Mouse (Mus musculus) adrenal gland, postnatal 36 days (tissue): Measurements from ENCODE around the gene Il22. TPM values are rescaled to one million over a fixed set of nuclear protein-coding genes. Genes with fewer than 3 reads are reported as not detected.
"Not testable (repeated sequence)": the region's sequence is repeated elsewhere in the genome, so short reads cannot be mapped to it uniquely, and the experiment has no call there.

Experiments
- DNase-seq, 2 experiments: peaks; one replicate each; pipeline ENCODE4 v3.0.0; 2021; ENCODE audit warnings: mixed read lengths in 1 of 2
- long read RNA-seq, 2 experiments: library from polyadenylated mRNA; stranded (forward); transcript quantifications; one replicate each; pipeline ENCODE4 v2.0.0; 2021; ENCODE audit warnings: borderline sequencing depth in 2 of 2
- total RNA-seq, 2 experiments: library from RNA; stranded (reverse); gene quantifications; 2 replicates each; pipeline ENCODE4 v1.2.3; 2021

The Il22 gene
- total RNA-seq, result not detected
- long read RNA-seq, experiment 1, result 0 reads
- long read RNA-seq, experiment 2, result 0 reads

- DNase-seq, result no peak
Observed at GRCm38 (mm10) chr10:118204642-118205041, at the start of gene Il22. Gene Il22, plus strand, starts transcription at chr10:118204942.

- no peak for DNase-seq
Observed at GRCm38 (mm10) chr10:118155932-118156331, 48.8 kb upstream of the Il22 start.

GRCm38 (mm10) chr10:118161131-118161530 is 43.6 kb upstream of the Il22 start:
- no peak for DNase-seq

- no peak for DNase-seq
Observed at GRCm38 (mm10) chr10:118169212-118169611, 35.5 kb upstream of the Il22 start.

GRCm38 (mm10) chr10:118172416-118172815 is 32.3 kb upstream of the Il22 start:
- DNase-seq, result no peak

GRCm38 (mm10) chr10:118172876-118173275 is 31.9 kb upstream of the Il22 start:
- no peak for DNase-seq

GRCm38 (mm10) chr10:118175542-118175941 is 29.2 kb upstream of the Il22 start:
- not testable (repeated sequence) for DNase-seq

- DNase-seq, result no peak
Observed at GRCm38 (mm10) chr10:118178735-118179151, 26.0 kb upstream of the Il22 start.

GRCm38 (mm10) chr10:118179265-118179664 is 25.5 kb upstream of the Il22 start:
- DNase-seq, result no peak

- not testable (repeated sequence) for DNase-seq
Observed at GRCm38 (mm10) chr10:118195150-118195549, 9.6 kb upstream of the Il22 start.

- DNase-seq, result not testable (repeated sequence)
Observed at GRCm38 (mm10) chr10:118215719-118216393, 11.1 kb downstream of the Il22 start.

- DNase-seq, result not testable (repeated sequence)
Observed at GRCm38 (mm10) chr10:118227629-118228028, 22.9 kb downstream of the Il22 start.

- not testable (repeated sequence) for DNase-seq
Observed at GRCm38 (mm10) chr10:118232607-118233006, 27.9 kb downstream of the Il22 start.

- not testable (repeated sequence) for DNase-seq
Observed at GRCm38 (mm10) chr10:118240680-118241079, 35.9 kb downstream of the Il22 start, which contains the start of gene Gm32717. Gene Gm32717, minus strand, starts transcription at chr10:118240780.

GRCm38 (mm10) chr10:118249006-118249595 is 44.4 kb downstream of the Il22 start:
- DNase-seq, result peak; percentile 26 to 38

GRCm38 (mm10) chr10:118250852-118251295 is 46.1 kb downstream of the Il22 start:
- peak; percentile 33 to 35 for DNase-seq

- DNase-seq, result not testable (repeated sequence)
Observed at GRCm38 (mm10) chr10:118258388-118258787, 53.6 kb downstream of the Il22 start, which contains the start of gene Gm32802. Gene Gm32802, plus strand, starts transcription at chr10:118258688.

Other genes with a start within 250 kb of the Il22 start
- gene Mdm1, start 63.1 kb upstream of the Il22 start, total RNA-seq, result 10 to 100 TPM; 10.6 to 11.5 TPM
- under 1 TPM; 0.50 to 0.53 TPM for gene Gm32717, start 35.8 kb downstream of the Il22 start, total RNA-seq
- gene Gm32802, start 53.7 kb downstream of the Il22 start, total RNA-seq, result under 1 TPM; 0.50 to 0.53 TPM
- gene Iltifb, start 90.1 kb downstream of the Il22 start, total RNA-seq, result not detected
- not detected for gene Gm9040, start 122.0 kb downstream of the Il22 start, total RNA-seq
- not detected for gene Gm9044, start 127.5 kb downstream of the Il22 start, total RNA-seq
- gene Gm9045, start 132.9 kb downstream of the Il22 start, total RNA-seq, result not detected
- not detected for gene Gm9046, start 138.3 kb downstream of the Il22 start, total RNA-seq
- not detected for gene Gm9048, start 143.7 kb downstream of the Il22 start, total RNA-seq
- gene Gm9049, start 149.2 kb downstream of the Il22 start, total RNA-seq, result not detected
- gene Ifng, start 236.1 kb downstream of the Il22 start, total RNA-seq, result not detected